Mouse (Mus musculus) spleen, adult 2 months (tissue): Measurements from ENCODE around the gene Gm9970. TPM values are rescaled to one million over a fixed set of nuclear protein-coding genes. Genes with fewer than 3 reads are reported as not detected.
A peak's percentile ranks its signal among the peaks of the same experiment; 100 is the strongest.
"Not testable (repeated sequence)": the region's sequence is repeated elsewhere in the genome, so short reads cannot be mapped to it uniquely, and the experiment has no call there.

ENCODE experiments used
- DNase-seq, 2 experiments: peaks; one replicate each; pipeline versions ENCODE4 v3.0.0 to v3.0.0-alpha.2; 2012 to 2021; ENCODE audit warnings: low spot score in 2 of 2, low read depth in 1 of 2
- H3K27ac ChIP-seq: fragments of 200-500 bp; 2 replicates; pipeline ENCODE4 v1.5.1; 2012; ENCODE audit warnings: low read length, inconsistent platforms; ENCODE audit not compliant: insufficient read depth
- H3K27me3 ChIP-seq: fragments of 200-500 bp; 2 replicates; pipeline ENCODE4 v1.6.1; 2012; ENCODE audit warnings: mild to moderate bottlenecking, moderate library complexity, low read length, inconsistent platforms; ENCODE audit not compliant: control insufficient read depth, insufficient read depth
- H3K36me3 ChIP-seq: fragments of 200-500 bp; 2 replicates; pipeline ENCODE4 v1.6.1; 2012; ENCODE audit warnings: mild to moderate bottlenecking, low read length, inconsistent platforms; ENCODE audit not compliant: control insufficient read depth, insufficient read depth
- H3K4me1 ChIP-seq: fragments of 200-500 bp; 2 replicates; pipeline ENCODE4 v1.6.1; 2011; ENCODE audit warnings: inconsistent platforms; ENCODE audit not compliant: control insufficient read depth, insufficient read depth, insufficient read length
- H3K4me3 ChIP-seq: fragments of 200-500 bp; 2 replicates; pipeline ENCODE4 v1.5.1; 2011; ENCODE audit warnings: mild to moderate bottlenecking, inconsistent platforms; ENCODE audit not compliant: insufficient read depth, insufficient read length; ENCODE audit errors: extremely low read depth
- CTCF ChIP-seq: fragments of 200-500 bp; IDR thresholded peaks from 2 replicates; pipeline ENCODE4 v1.5.1; 2011; ENCODE audit warnings: mild to moderate bottlenecking, inconsistent platforms; ENCODE audit not compliant: insufficient read depth, insufficient read length, insufficient replicate concordance; ENCODE audit errors: extremely low read depth
- POLR2A ChIP-seq: fragments of 200-500 bp; IDR thresholded peaks from 2 replicates; pipeline ENCODE4 v1.6.1; 2011; ENCODE audit warnings: low read depth, low read length, inconsistent platforms
- WGBS: fragments of 180-500 bp; shearing (Covaris S2); methylation state at CpG from one replicate; pipeline ENCODE4 v1.1.7; 2018; 5-methylcytosine and 5-hydroxymethylcytosine counted together
- polyA plus RNA-seq: library from polyadenylated mRNA; depleted of rRNA; stranded (reverse); fragments of >200 nt; gene quantifications from 2 replicates; pipeline ENCODE4 v1.2.3, GENCODE M21; 2012

The Gm9970 gene
- polyA plus RNA-seq, 1 experiment: 0.29 TPM

- DNase-seq: no peak
- no peaks in the 10 kb centered on the region for H3K36me3 ChIP-seq
- TF ChIP-seq POLR2A: no peak
- no peak for TF ChIP-seq CTCF
- H3K27ac ChIP-seq: no peak overlapping the region; the same call in 1 of the 2 replicates
- no peaks in the 10 kb centered on the region for H3K27me3 ChIP-seq
- WGBS: under 1% methylated on average over 11 of the region's 11 CpGs
- peaks cover 8% of the 10 kb centered on the region for H3K4me1 ChIP-seq
- H3K4me3 ChIP-seq: peak overlapping the region; percentile 95
Observed at GRCm38 (mm10) chr5:31219474-31219873, 21.6 kb downstream of the Gm9970 start.

GRCm38 (mm10) chr5:31219070-31219469, 22.0 kb downstream of the Gm9970 start:
- Histone ChIP-seq H3K27ac (no peak overlapping the region), H3K4me3 (no peak overlapping the region), H3K27me3 (no peaks in the 10 kb centered on the region), H3K4me1 (peaks cover 8% of the 10 kb centered on the region), H3K36me3 (no peaks in the 10 kb centered on the region)
- no peak for DNase-seq
- WGBS: 6% methylated on average over 2 of the region's 2 CpGs
- TF ChIP-seq POLR2A: no peak
- TF ChIP-seq CTCF: no peak

GRCm38 (mm10) chr5:31218294-31218693, 22.7 kb downstream of the Gm9970 start:
- peaks cover 8% of the 10 kb centered on the region for H3K4me1 ChIP-seq
- no peak for TF ChIP-seq POLR2A
- TF ChIP-seq CTCF: no peak
- 29% methylated on average over 7 of the region's 7 CpGs for WGBS
- H3K36me3 ChIP-seq: no peaks in the 10 kb centered on the region
- H3K27me3 ChIP-seq: no peaks in the 10 kb centered on the region
- no peak overlapping the region for H3K27ac ChIP-seq
- peak in 1 of 2 experiments; percentile 16 for DNase-seq
- H3K4me3 ChIP-seq: no peak overlapping the region

GRCm38 (mm10) chr5:31216554-31216953, 24.5 kb downstream of the Gm9970 start:
- H3K4me1 ChIP-seq, H3K36me3 ChIP-seq, DNase-seq, H3K27me3 ChIP-seq, H3K4me3 ChIP-seq, H3K27ac ChIP-seq: not testable (repeated sequence)
- WGBS: 83% methylated on average over 6 of the region's 6 CpGs

GRCm38 (mm10) chr5:31204421-31204820, 36.6 kb downstream of the Gm9970 start:
- TF ChIP-seq CTCF: no peak
- TF ChIP-seq POLR2A: no peak
- DNase-seq: no peak
- H3K4me1 ChIP-seq: peaks cover 11% of the 10 kb centered on the region
- no peak overlapping the region for H3K4me3 ChIP-seq
- no peak overlapping the region for H3K27ac ChIP-seq
- H3K27me3 ChIP-seq: no peaks in the 10 kb centered on the region
- H3K36me3 ChIP-seq: peaks cover 33% of the 10 kb centered on the region
- 93% methylated on average over 6 of the region's 6 CpGs for WGBS

GRCm38 (mm10) chr5:31203866-31204265, 37.2 kb downstream of the Gm9970 start:
- Histone ChIP-seq H3K4me1 (peaks cover 11% of the 10 kb centered on the region), H3K27me3 (no peaks in the 10 kb centered on the region), H3K36me3 (peaks cover 39% of the 10 kb centered on the region), H3K27ac (no peak overlapping the region), H3K4me3 (no peak overlapping the region)
- DNase-seq: no peak
- WGBS: 93% methylated on average over 2 of the region's 2 CpGs
- TF ChIP-seq CTCF: no peak
- no peak for TF ChIP-seq POLR2A

GRCm38 (mm10) chr5:31202933-31203332, 38.1 kb downstream of the Gm9970 start:
- H3K27ac ChIP-seq: 0 out of 2 replicates have a peak overlapping the region, but pooled peaks have one; percentile 73
- 93% methylated on average over 7 of the region's 7 CpGs for WGBS
- no peak overlapping the region for H3K4me3 ChIP-seq
- no peaks in the 10 kb centered on the region for H3K27me3 ChIP-seq
- H3K4me1 ChIP-seq: peaks cover 11% of the 10 kb centered on the region
- H3K36me3 ChIP-seq: peaks cover 45% of the 10 kb centered on the region
- no peak for TF ChIP-seq CTCF
- TF ChIP-seq POLR2A: no peak
- DNase-seq: no peak
